Mouse (Mus musculus) splenic B cell, adult 2 months (primary cell): ENCODE data around the gene Mrc2.
A peak's percentile ranks its signal among the peaks of the same experiment; 100 is the strongest.

Experiments
- DNase-seq: peaks from one replicate; pipeline ENCODE4 v3.0.0-alpha.2; 2011; ENCODE audit warnings: low read depth, low spot score
- H3K27me3 ChIP-seq: 2 replicates; pipeline ENCODE4 v1.6.1; 2012; ENCODE audit warnings: mild to moderate bottlenecking, low read length, moderate library complexity, mixed read lengths; ENCODE audit not compliant: control insufficient read depth, poor library complexity, insufficient read depth, severe bottlenecking
- H3K36me3 ChIP-seq: 2 replicates; pipeline ENCODE4 v1.6.1; 2012; ENCODE audit warnings: mild to moderate bottlenecking, low read length, moderate library complexity, mixed read lengths; ENCODE audit not compliant: control insufficient read depth, poor library complexity, insufficient read depth, severe bottlenecking

Gene Mrc2

GRCm38 (mm10) chr11:105292124-105293071 lies at the start of gene Mrc2:
Gene Mrc2, plus strand, starts transcription at chr11:105292643.
- Histone ChIP-seq H3K27me3 (no peaks in the 10 kb centered on the region), H3K36me3 (no peaks in the 10 kb centered on the region)
- no peak for DNase-seq

GRCm38 (mm10) chr11:105246369-105246768 lies 46.1 kb upstream of the Mrc2 start:
- H3K27me3 ChIP-seq = no peaks in the 10 kb centered on the region
- peaks cover 12% of the 10 kb centered on the region for H3K36me3 ChIP-seq
- DNase-seq = no peak

GRCm38 (mm10) chr11:105246785-105247184 lies 45.7 kb upstream of the Mrc2 start:
- no peak for DNase-seq
- Histone ChIP-seq H3K27me3 (no peaks in the 10 kb centered on the region), H3K36me3 (peaks cover 12% of the 10 kb centered on the region)

- Histone ChIP-seq H3K27me3 (no peaks in the 10 kb centered on the region), H3K36me3 (peaks cover 10% of the 10 kb centered on the region)
- no peak for DNase-seq
Observed at GRCm38 (mm10) chr11:105247321-105247720, 45.1 kb upstream of the Mrc2 start.

- H3K36me3 ChIP-seq = peaks cover 8% of the 10 kb centered on the region
- H3K27me3 ChIP-seq = no peaks in the 10 kb centered on the region
- DNase-seq = no peak
Observed at GRCm38 (mm10) chr11:105259733-105260132, 32.7 kb upstream of the Mrc2 start.

- H3K27me3 ChIP-seq = no peaks in the 10 kb centered on the region
- DNase-seq = no peak
- H3K36me3 ChIP-seq = peaks cover 10% of the 10 kb centered on the region
Observed at GRCm38 (mm10) chr11:105261116-105261515, 31.3 kb upstream of the Mrc2 start.

GRCm38 (mm10) chr11:105261601-105262351 lies 30.7 kb upstream of the Mrc2 start:
- Histone ChIP-seq H3K27me3 (no peaks in the 10 kb centered on the region), H3K36me3 (peaks cover 10% of the 10 kb centered on the region)
- DNase-seq = no peak

GRCm38 (mm10) chr11:105264506-105264905 lies 27.9 kb upstream of the Mrc2 start:
- peaks cover 12% of the 10 kb centered on the region for H3K36me3 ChIP-seq
- DNase-seq = no peak
- no peaks in the 10 kb centered on the region for H3K27me3 ChIP-seq

- H3K27me3 ChIP-seq = no peaks in the 10 kb centered on the region
- peaks cover 9% of the 10 kb centered on the region for H3K36me3 ChIP-seq
- DNase-seq = no peak
Observed at GRCm38 (mm10) chr11:105264988-105265387, 27.5 kb upstream of the Mrc2 start.

GRCm38 (mm10) chr11:105270155-105270554 lies 22.3 kb upstream of the Mrc2 start:
- H3K36me3 ChIP-seq = peaks cover 5% of the 10 kb centered on the region; the same call in 1 of the 2 replicates
- no peaks in the 10 kb centered on the region for H3K27me3 ChIP-seq
- peak; percentile 58 for DNase-seq

GRCm38 (mm10) chr11:105280456-105280855 lies 12.0 kb upstream of the Mrc2 start:
- H3K36me3 ChIP-seq = peaks cover 9% of the 10 kb centered on the region; the same call in 1 of the 2 replicates
- H3K27me3 ChIP-seq = no peaks in the 10 kb centered on the region
- no peak for DNase-seq

GRCm38 (mm10) chr11:105281291-105281690 lies 11.2 kb upstream of the Mrc2 start:
- no peaks in the 10 kb centered on the region for H3K27me3 ChIP-seq
- no peak for DNase-seq
- 0 out of 2 replicates have a peak, but pooled peaks cover 4% of the 10 kb centered on the region for H3K36me3 ChIP-seq

GRCm38 (mm10) chr11:105281763-105282459 lies 10.5 kb upstream of the Mrc2 start:
- Histone ChIP-seq H3K36me3 (0 out of 2 replicates have a peak, but pooled peaks cover 4% of the 10 kb centered on the region), H3K27me3 (no peaks in the 10 kb centered on the region)
- no peak for DNase-seq

GRCm38 (mm10) chr11:105282460-105282859 lies 10.0 kb upstream of the Mrc2 start:
- H3K36me3 ChIP-seq = 0 out of 2 replicates have a peak, but pooled peaks cover 4% of the 10 kb centered on the region
- DNase-seq = no peak
- no peaks in the 10 kb centered on the region for H3K27me3 ChIP-seq
